Mouse (Mus musculus): Measurements from ENCODE around the gene Prkcb.
A peak's percentile ranks its signal among the peaks of the same experiment; 100 is the strongest.

Gene Prkcb

GRCm38 (mm10) chr7:122319566-122319965, 31.0 kb downstream of the Prkcb start:
- no peak for DNase-seq (ENCODE audit: low spot score in 2 of 2)

- no peak for DNase-seq (ENCODE audit: low spot score in 2 of 2)
Measured at GRCm38 (mm10) chr7:122320843-122321544, 32.4 kb downstream of the Prkcb start.

GRCm38 (mm10) chr7:122322038-122322690, 33.6 kb downstream of the Prkcb start:
- no peak for DNase-seq (ENCODE audit: low spot score in 2 of 2)

GRCm38 (mm10) chr7:122327942-122328341, 39.4 kb downstream of the Prkcb start:
- DNase-seq (ENCODE audit: low spot score in 2 of 2): no peak

- no peak for DNase-seq (ENCODE audit: low spot score in 2 of 2)
Measured at GRCm38 (mm10) chr7:122328466-122328865, 39.9 kb downstream of the Prkcb start.

- DNase-seq (ENCODE audit: low spot score in 2 of 2): no peak
Measured at GRCm38 (mm10) chr7:122329588-122329987, 41.0 kb downstream of the Prkcb start.

- DNase-seq (ENCODE audit: low spot score in 2 of 2): no peak
Measured at GRCm38 (mm10) chr7:122333686-122334085, 45.1 kb downstream of the Prkcb start.

- no peak for DNase-seq (ENCODE audit: low spot score in 2 of 2)
Measured at GRCm38 (mm10) chr7:122337302-122337701, 48.8 kb downstream of the Prkcb start.

- no peak for DNase-seq (ENCODE audit: low spot score in 2 of 2)
Measured at GRCm38 (mm10) chr7:122338055-122338454, 49.5 kb downstream of the Prkcb start.

- no peak for DNase-seq (ENCODE audit: low spot score in 2 of 2)
Measured at GRCm38 (mm10) chr7:122339476-122339875, 50.9 kb downstream of the Prkcb start.

- no peak for DNase-seq (ENCODE audit: low spot score in 2 of 2)
Measured at GRCm38 (mm10) chr7:122341813-122342212, 53.3 kb downstream of the Prkcb start.

- DNase-seq (ENCODE audit: low spot score in 2 of 2): no peak
Measured at GRCm38 (mm10) chr7:122344656-122345055, 56.1 kb downstream of the Prkcb start.

GRCm38 (mm10) chr7:122346251-122347242, 58.0 kb downstream of the Prkcb start:
- DNase-seq (ENCODE audit: low spot score in 2 of 2): no peak

- peak; percentile 46 to 48 for DNase-seq (ENCODE audit: low spot score in 2 of 2)
Measured at GRCm38 (mm10) chr7:122347433-122347832, 58.9 kb downstream of the Prkcb start.

- DNase-seq (ENCODE audit: low spot score in 2 of 2): no peak
Measured at GRCm38 (mm10) chr7:122349961-122350360, 61.4 kb downstream of the Prkcb start.

- no peak for DNase-seq (ENCODE audit: low spot score in 2 of 2)
Measured at GRCm38 (mm10) chr7:122350741-122351140, 62.2 kb downstream of the Prkcb start.

- peak; percentile 64 to 69 for DNase-seq (ENCODE audit: low spot score in 2 of 2)
Measured at GRCm38 (mm10) chr7:122351816-122352215, 63.3 kb downstream of the Prkcb start.

GRCm38 (mm10) chr7:122352566-122353277, 64.2 kb downstream of the Prkcb start:
- peak; percentile 74 to 76 for DNase-seq (ENCODE audit: low spot score in 2 of 2)

GRCm38 (mm10) chr7:122353329-122353728, 64.8 kb downstream of the Prkcb start:
- DNase-seq (ENCODE audit: low spot score in 2 of 2): no peak

- DNase-seq (ENCODE audit: low spot score in 2 of 2): no peak
Measured at GRCm38 (mm10) chr7:122356941-122357340, 68.4 kb downstream of the Prkcb start.

GRCm38 (mm10) chr7:122357847-122358246, 69.3 kb downstream of the Prkcb start:
- DNase-seq (ENCODE audit: low spot score in 2 of 2): no peak
